Mouse (Mus musculus): Measurements from ENCODE around the gene Olfr550. TPM values are rescaled to one million over a fixed set of nuclear protein-coding genes. Genes with fewer than 3 reads are reported as not detected.
"Not testable (repeated sequence)": the region's sequence is repeated elsewhere in the genome, so short reads cannot be mapped to it uniquely, and the experiment has no call there.

Olfr550 gene
- polyA plus RNA-seq, 1 experiment = not detected

DNA sequence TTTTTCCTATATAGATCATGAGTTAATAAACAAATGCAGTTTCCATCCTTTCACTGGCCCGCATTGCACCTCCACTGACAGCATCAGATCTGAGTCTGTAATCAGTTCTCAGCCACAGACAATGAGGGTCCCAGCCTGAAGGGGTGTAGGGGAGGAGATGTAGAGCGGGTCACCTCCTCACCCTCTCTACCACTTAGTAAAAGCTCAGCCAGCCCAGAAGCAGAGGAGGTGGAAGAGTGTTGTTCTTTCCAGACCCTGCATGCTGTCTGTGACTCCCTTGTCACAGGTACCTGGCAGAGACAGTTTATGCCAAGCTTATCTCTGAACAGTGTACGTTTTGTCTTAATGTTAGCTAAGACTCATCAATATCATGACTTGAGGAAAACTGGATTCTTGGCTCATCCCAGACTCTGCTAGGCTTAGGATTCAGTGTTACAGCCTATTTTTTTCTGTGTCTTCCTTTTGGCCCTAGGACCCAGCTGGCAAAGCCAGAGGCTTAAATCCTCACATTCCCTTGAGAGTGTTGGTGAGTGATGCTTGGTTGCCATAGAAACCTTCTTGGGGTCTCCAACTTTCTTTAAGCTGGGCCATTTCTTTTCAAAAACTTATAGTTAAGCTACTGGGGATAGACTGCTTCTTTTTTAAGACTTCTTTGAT lies 2.1 kb downstream of the Olfr550 start:
- TF ChIP-seq GATA1 (IDR thresholded peaks at IDR 0.05; ENCODE audit: low read length) = no peak
- no peak for TF ChIP-seq TAL1 (IDR thresholded peaks at IDR 0.05; ENCODE audit: low read length)
- no peaks in the 10 kb centered on the region for H3K9me3 ChIP-seq (ENCODE audit: control insufficient read depth, low read length)
- no peak overlapping the region for H3K4me3 ChIP-seq (replicated peaks)
- no peaks in the 10 kb centered on the region for H3K4me1 ChIP-seq (ENCODE audit: control insufficient read depth)
- H3K27me3 ChIP-seq (ENCODE audit: control insufficient read depth) = no peaks in the 10 kb centered on the region
- no peaks in the 10 kb centered on the region for H3K36me3 ChIP-seq (ENCODE audit: control insufficient read depth)

DNA sequence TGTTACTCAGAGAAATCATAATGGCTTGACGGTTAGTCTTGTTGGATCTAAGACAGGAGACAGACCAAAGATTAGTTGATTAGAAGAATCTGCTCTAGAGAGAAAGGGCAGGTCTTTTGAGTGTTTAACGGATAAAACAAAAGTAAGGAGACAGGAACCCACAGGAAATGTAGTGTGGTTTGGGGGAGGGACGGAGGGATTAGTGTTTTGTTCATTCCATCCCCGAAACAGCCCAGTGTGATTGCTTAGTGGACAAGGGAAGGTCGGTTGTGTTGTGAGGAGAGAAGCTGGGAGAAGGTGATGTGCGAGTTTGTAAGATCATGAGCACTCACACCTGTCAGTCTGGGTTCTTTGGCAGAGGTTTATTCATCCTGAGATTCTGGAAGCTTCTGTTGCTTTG lies 4.8 kb downstream of the Olfr550 start:
- no peaks in the 10 kb centered on the region for H3K36me3 ChIP-seq (ENCODE audit: control insufficient read depth)
- no peaks in the 10 kb centered on the region for H3K4me1 ChIP-seq (ENCODE audit: control insufficient read depth)
- no peaks in the 10 kb centered on the region for H3K9me3 ChIP-seq (ENCODE audit: control insufficient read depth, low read length)
- H3K27me3 ChIP-seq (ENCODE audit: control insufficient read depth) = no peaks in the 10 kb centered on the region
- no peak overlapping the region for H3K4me3 ChIP-seq (replicated peaks)
- TF ChIP-seq TAL1 (IDR thresholded peaks at IDR 0.05; ENCODE audit: low read length) (no peak), GATA1 (IDR thresholded peaks at IDR 0.05; ENCODE audit: low read length) (no peak)

DNA sequence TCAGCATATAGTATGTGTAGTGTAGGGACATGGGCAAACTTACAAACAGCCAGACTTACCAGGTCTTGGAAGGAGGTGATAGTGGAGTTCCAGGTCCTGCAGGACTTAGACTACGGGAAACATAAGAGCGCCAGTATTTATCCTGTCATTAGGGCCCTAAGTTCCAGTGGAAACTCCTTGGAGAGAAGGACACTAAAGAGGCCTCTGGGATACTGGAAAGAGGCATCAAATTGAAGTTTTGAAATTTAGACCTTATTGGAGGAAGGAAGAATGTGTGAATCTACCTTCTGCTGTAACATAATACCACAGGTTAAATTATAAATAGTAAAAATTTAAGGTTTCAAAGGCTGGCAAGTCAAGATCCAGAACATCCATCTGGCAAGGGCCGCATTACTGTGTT lies 20.5 kb downstream of the Olfr550 start, which contains the start of gene Olfr551:
Gene Olfr551 (minus strand): TSS at position 101 of the 400 bp plus-strand sequence.
- no peak within 1 kb of the TSS for H3K4me3 ChIP-seq (replicated peaks)
- no peaks in the 10 kb centered on the region for H3K4me1 ChIP-seq (ENCODE audit: control insufficient read depth)
- no peaks in the 10 kb centered on the region for H3K36me3 ChIP-seq (ENCODE audit: control insufficient read depth)
- H3K27me3 ChIP-seq (ENCODE audit: control insufficient read depth) = no peaks in the 10 kb centered on the region
- H3K9me3 ChIP-seq (ENCODE audit: control insufficient read depth, low read length) = no peaks in the 10 kb centered on the region
- TF ChIP-seq TAL1 (IDR thresholded peaks at IDR 0.05; ENCODE audit: low read length) (no peak), GATA1 (IDR thresholded peaks at IDR 0.05; ENCODE audit: low read length) (no peak)

DNA sequence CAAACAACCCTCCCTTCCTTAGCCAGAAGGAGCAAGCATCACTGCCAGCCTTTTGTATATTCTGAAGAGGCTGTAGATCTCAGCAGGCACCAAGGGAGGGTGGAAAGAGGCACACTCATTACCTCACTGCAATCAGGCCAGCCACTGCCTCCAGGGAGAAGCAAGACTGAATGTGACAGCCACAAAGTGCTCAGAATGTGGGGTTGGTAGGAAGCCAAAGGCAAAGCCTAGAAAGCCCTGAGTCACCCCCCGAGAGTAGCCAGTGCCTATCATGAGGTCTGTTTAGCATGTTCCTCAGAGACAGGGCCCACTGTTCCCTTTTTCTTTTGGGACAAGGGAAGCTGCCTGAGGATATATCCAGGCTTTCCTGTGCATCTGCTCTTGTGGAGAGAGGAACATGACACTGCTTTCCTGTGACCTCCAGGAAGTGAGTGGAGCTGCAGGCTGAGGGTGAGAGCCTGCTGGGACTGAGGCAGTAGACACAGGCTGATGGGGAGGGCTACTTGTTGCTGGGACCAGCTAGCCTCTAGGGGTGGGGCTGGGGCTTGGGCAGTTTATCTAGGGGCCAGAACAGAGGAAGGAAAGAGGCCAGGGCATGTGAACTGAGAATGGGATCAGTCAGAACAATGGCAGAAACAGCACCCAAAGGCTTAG lies 26.3 kb downstream of the Olfr550 start, which contains the start of gene Olfr552:
Gene Olfr552 (plus strand): TSS at position 393 of the 654 bp plus-strand sequence.
- H3K27me3 ChIP-seq (ENCODE audit: control insufficient read depth) = no peaks in the 10 kb centered on the region
- H3K36me3 ChIP-seq (ENCODE audit: control insufficient read depth) = no peaks in the 10 kb centered on the region
- TF ChIP-seq GATA1 (IDR thresholded peaks at IDR 0.05; ENCODE audit: low read length) (no peak), TAL1 (IDR thresholded peaks at IDR 0.05; ENCODE audit: low read length) (no peak)
- no peaks in the 10 kb centered on the region for H3K4me1 ChIP-seq (ENCODE audit: control insufficient read depth)
- no peaks in the 10 kb centered on the region for H3K9me3 ChIP-seq (ENCODE audit: control insufficient read depth, low read length)
- no peak within 1 kb of the TSS for H3K4me3 ChIP-seq (replicated peaks)

DNA sequence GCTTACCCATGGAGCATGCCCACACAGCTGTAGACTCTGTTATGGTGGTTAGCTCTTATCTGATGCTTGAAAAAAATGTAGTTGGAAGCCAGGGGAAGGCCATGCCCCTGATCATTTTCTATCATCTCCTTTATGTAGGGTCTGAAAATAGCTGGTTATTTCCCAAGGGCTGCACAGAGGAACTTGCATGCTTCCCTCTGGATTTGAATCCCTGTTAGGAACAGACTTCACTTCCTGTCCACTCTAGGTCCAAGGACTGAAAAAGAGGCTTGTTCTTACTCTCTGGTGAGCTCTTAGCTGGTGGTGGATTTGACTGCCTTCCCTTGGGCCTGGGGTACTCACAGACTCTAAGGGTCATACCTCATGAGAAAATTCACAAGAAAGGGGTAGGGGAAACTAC lies 46.9 kb downstream of the Olfr550 start, which contains the start of gene Olfr553:
Gene Olfr553 (minus strand): TSS at position 101 of the 400 bp plus-strand sequence.
- no peaks in the 10 kb centered on the region for H3K27me3 ChIP-seq (ENCODE audit: control insufficient read depth)
- H3K36me3 ChIP-seq (ENCODE audit: control insufficient read depth) = no peaks in the 10 kb centered on the region
- H3K4me1 ChIP-seq (ENCODE audit: control insufficient read depth) = no peaks in the 10 kb centered on the region
- no peak within 1 kb of the TSS for H3K4me3 ChIP-seq (replicated peaks)
- no peaks in the 10 kb centered on the region for H3K9me3 ChIP-seq (ENCODE audit: control insufficient read depth, low read length)
- TF ChIP-seq TAL1 (IDR thresholded peaks at IDR 0.05; ENCODE audit: low read length) (no peak), GATA1 (IDR thresholded peaks at IDR 0.05; ENCODE audit: low read length) (no peak)

DNA sequence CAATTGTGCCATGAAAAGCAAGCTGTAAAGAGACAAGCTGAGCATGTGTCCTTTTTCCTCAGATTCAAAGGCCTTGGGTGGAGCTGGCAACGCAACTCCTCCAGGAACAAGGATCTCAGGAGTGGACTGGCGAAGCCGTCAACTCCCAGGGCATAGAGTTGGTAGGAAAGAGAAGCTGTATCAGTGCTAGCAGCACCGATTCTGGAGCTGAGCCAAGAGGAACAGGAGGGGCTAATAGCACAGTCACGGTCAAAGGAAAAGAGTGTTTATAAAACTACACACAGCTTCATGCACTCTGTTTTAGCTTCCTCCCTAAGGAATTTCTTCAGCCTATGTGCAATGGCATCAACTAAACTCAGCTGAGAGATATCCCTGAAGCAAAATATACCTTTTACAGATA lies 48.4 kb downstream of the Olfr550 start:
- Histone ChIP-seq H3K36me3 (ENCODE audit: control insufficient read depth) (no peaks in the 10 kb centered on the region), H3K4me3 (replicated peaks) (no peak overlapping the region), H3K4me1 (ENCODE audit: control insufficient read depth) (no peaks in the 10 kb centered on the region), H3K9me3 (ENCODE audit: control insufficient read depth, low read length) (no peaks in the 10 kb centered on the region), H3K27me3 (ENCODE audit: control insufficient read depth) (no peaks in the 10 kb centered on the region)
- no peak for TF ChIP-seq GATA1 (IDR thresholded peaks at IDR 0.05; ENCODE audit: low read length)
- no peak for TF ChIP-seq TAL1 (IDR thresholded peaks at IDR 0.05; ENCODE audit: low read length)

DNA sequence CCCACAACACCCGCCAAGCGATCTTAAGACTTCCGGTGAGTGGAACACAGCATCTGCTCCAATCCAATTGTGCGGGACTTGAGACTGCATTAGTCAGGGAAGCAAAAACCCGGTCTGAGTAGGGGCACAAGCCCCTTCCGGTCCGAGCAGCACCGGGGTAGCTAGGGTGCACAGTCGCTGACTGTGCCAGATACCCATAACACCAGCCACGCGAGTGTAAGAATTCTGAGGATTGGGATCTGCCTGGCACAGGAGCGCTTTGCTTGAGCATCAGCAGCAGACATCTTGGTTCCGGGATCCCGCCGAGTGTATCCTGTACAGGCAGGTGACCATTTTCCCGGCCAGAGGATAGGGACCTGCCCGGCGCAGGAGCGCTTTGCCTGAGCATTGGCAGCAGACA lies 49.1 kb downstream of the Olfr550 start:
- not testable (repeated sequence) for H3K4me3 ChIP-seq (replicated peaks); H3K36me3 ChIP-seq (ENCODE audit: control insufficient read depth); H3K9me3 ChIP-seq (ENCODE audit: control insufficient read depth, low read length); H3K27me3 ChIP-seq (ENCODE audit: control insufficient read depth); H3K4me1 ChIP-seq (ENCODE audit: control insufficient read depth)

Other genes starting within 250 kb of the Olfr550 start
- gene Rrm1, start 129.7 kb upstream of the Olfr550 start, polyA plus RNA-seq (2012) = 14.9 and 31.0 TPM in 2 replicates
- not detected in 2 replicates for gene Olfr543, start 89.8 kb upstream of the Olfr550 start, polyA plus RNA-seq (2012)
- not detected in 2 replicates for gene Olfr544, start 83.1 kb upstream of the Olfr550 start, polyA plus RNA-seq (2012)
- gene Olfr545, start 71.9 kb upstream of the Olfr550 start, polyA plus RNA-seq (2012) = not detected in 2 replicates
- gene Olfr547, start 36.7 kb upstream of the Olfr550 start, polyA plus RNA-seq (2012) = not detected in 2 replicates
- not detected in 2 replicates for gene Olfr548-ps1, start 30.5 kb upstream of the Olfr550 start, polyA plus RNA-seq (2012)
- gene Olfr549, start 21.6 kb upstream of the Olfr550 start, polyA plus RNA-seq (2012) = not detected in 2 replicates
- 0.09 and 0.26 TPM in 2 replicates for gene Trim21, start 6.0 kb upstream of the Olfr550 start, polyA plus RNA-seq (2012)
- gene Olfr551, start 20.4 kb downstream of the Olfr550 start, polyA plus RNA-seq (2012) = not detected in 2 replicates
- not detected in 2 replicates for gene Olfr552, start 26.3 kb downstream of the Olfr550 start, polyA plus RNA-seq (2012)
- gene Olfr553, start 46.8 kb downstream of the Olfr550 start, polyA plus RNA-seq (2012) = not detected in 2 replicates
- gene Olfr554, start 67.0 kb downstream of the Olfr550 start, polyA plus RNA-seq (2012) = not detected in 2 replicates
- gene Olfr555, start 87.4 kb downstream of the Olfr550 start, polyA plus RNA-seq (2012) = not detected in 2 replicates
- not detected in 2 replicates for gene Olfr556, start 93.5 kb downstream of the Olfr550 start, polyA plus RNA-seq (2012)
- gene Trim68, start 115.9 kb downstream of the Olfr550 start, polyA plus RNA-seq (2012) = 0.05 TPM in 1 of 2 replicates, not detected in the other
- gene Olfr557, start 124.5 kb downstream of the Olfr550 start, polyA plus RNA-seq (2012) = not detected in 2 replicates
- gene Olfr558, start 130.8 kb downstream of the Olfr550 start, polyA plus RNA-seq (2012) = not detected in 2 replicates
- not detected in 2 replicates for gene Olfr33, start 147.6 kb downstream of the Olfr550 start, polyA plus RNA-seq (2012)
- not detected in 2 replicates for gene Olfr559, start 156.0 kb downstream of the Olfr550 start, polyA plus RNA-seq (2012)
- gene Olfr560, start 187.9 kb downstream of the Olfr550 start, polyA plus RNA-seq (2012) = not detected in 2 replicates
- gene Olfr78, start 188.0 kb downstream of the Olfr550 start, polyA plus RNA-seq (2012) = 0.04 TPM in 1 of 2 replicates, not detected in the other
- not detected in 2 replicates for gene Olfr561, start 199.8 kb downstream of the Olfr550 start, polyA plus RNA-seq (2012)
- not detected in 2 replicates for gene Olfr564, start 232.0 kb downstream of the Olfr550 start, polyA plus RNA-seq (2012)